Mouse (Mus musculus): ENCODE measurements at regions not wholly inside any gene's neighbourhood (a gene's known extent, or its start where the extent isn't known, plus 50 kb on each side); places are given as distances from the start of the nearest gene placed in this dataset.

DNA sequence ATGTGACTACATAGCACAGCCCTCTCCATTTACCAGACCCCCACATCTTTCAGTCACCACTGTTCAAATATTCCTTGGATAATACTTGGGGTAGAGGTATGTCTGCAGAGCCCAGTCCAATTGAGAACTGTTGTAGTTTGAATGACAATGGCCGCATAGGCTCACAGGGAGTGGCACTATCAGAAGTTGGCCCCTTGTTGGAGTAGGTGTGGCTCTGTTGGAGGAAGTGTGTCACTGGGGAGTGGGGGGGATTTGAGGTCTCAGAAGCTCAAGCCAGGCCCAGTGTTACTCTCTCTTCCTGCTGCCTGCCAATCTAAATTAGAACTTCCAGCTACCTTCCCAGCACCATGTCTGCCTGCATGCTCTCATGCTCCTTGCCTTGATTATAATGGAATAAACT, 664.7 kb downstream of the Vrk1 start:
- no peaks in the 10 kb centered on the region for H3K9me3 ChIP-seq
- H3K4me1 ChIP-seq, result peaks cover 9% of the 10 kb centered on the region
- WGBS, result 96% methylated on average over 1 of the region's 1 CpGs
- H3K36me3 ChIP-seq (replicated peaks), result no peaks in the 10 kb centered on the region
- ATAC-seq (ENCODE audit: low FRiP score), result no peak
- peaks cover 7% of the 10 kb centered on the region; the same call in 1 of the 2 replicates for H3K27me3 ChIP-seq
- H3K9ac ChIP-seq, result no peak overlapping the region
- no peak overlapping the region for H3K27ac ChIP-seq
- H3K4me2 ChIP-seq, result no peak overlapping the region
- H3K4me3 ChIP-seq (replicated peaks), result no peak overlapping the region

DNA sequence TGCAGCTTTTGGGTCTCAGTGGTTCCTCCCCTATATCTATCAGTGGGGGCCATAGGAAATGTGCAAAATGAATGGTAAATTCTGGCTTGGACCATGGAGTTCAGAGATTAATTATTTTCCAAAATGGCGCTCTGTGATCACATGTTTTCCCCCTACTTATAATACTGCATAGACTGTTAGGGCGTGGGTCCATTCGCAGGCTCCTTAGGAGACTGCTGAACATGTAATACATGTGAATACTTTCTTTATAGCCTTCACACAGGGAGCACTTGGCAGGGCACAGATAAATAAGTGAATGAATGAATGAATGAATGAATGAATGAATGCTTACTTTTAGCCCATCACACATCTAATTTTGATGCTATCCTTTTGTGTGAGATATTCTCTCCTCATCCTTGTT, 666.1 kb downstream of the Vrk1 start:
- H3K27ac ChIP-seq, result no peak overlapping the region
- H3K4me2 ChIP-seq, result no peak overlapping the region
- H3K27me3 ChIP-seq, result peaks cover 7% of the 10 kb centered on the region; the same call in 1 of the 2 replicates
- no peaks in the 10 kb centered on the region for H3K9me3 ChIP-seq
- H3K36me3 ChIP-seq (replicated peaks), result no peaks in the 10 kb centered on the region
- 92% methylated on average over 3 of the region's 3 CpGs for WGBS
- no peak overlapping the region for H3K4me3 ChIP-seq (replicated peaks)
- ATAC-seq (ENCODE audit: low FRiP score), result no peak
- H3K4me1 ChIP-seq, result peaks cover 9% of the 10 kb centered on the region
- H3K9ac ChIP-seq, result no peak overlapping the region

GRCm38 (mm10) chr12:106676566-106676965, 666.5 kb downstream of the Vrk1 start:
- Histone ChIP-seq H3K4me2 (no peak overlapping the region), H3K36me3 (replicated peaks) (no peaks in the 10 kb centered on the region), H3K9ac (no peak overlapping the region), H3K27me3 (peaks cover 5% of the 10 kb centered on the region; the same call in 1 of the 2 replicates), H3K4me3 (replicated peaks) (no peak overlapping the region), H3K4me1 (peaks cover 9% of the 10 kb centered on the region), H3K27ac (no peak overlapping the region), H3K9me3 (no peaks in the 10 kb centered on the region)
- WGBS, result 70% methylated on average over 7 of the region's 7 CpGs
- ATAC-seq (ENCODE audit: low FRiP score), result no peak

- no peak for ATAC-seq (ENCODE audit: low FRiP score)
- Histone ChIP-seq H3K9ac (no peak overlapping the region), H3K4me1 (peaks cover 6% of the 10 kb centered on the region; the same call in 1 of the 2 replicates), H3K27me3 (no peaks in the 10 kb centered on the region; the same call in 1 of the 2 replicates), H3K4me2 (no peak overlapping the region), H3K9me3 (no peaks in the 10 kb centered on the region), H3K27ac (no peak overlapping the region), H3K36me3 (replicated peaks) (no peaks in the 10 kb centered on the region), H3K4me3 (replicated peaks) (no peak overlapping the region)
- WGBS, result 87% methylated on average over 5 of the region's 5 CpGs
These were observed 676.0 kb downstream of the Vrk1 start for GRCm38 (mm10) chr12:106685986-106686385.

DNA sequence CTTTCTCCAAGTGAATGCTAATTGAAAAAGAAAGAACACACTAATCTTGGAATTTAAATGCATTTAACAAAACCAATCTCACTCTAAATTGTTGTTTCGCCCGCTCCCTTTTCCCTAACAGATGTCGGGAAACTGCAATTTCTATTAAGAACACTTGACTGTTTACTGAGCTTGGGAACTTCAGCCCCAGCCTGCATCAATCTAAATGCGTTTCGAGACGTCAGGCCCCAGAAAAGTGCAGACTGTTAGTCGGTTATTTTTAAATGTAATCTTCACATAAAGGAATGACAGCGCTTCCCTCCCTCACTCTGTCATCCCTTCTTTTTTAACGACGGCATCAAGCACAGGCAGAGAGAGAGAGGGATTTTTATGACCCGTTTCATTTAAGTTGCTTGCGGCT, 677.7 kb downstream of the Vrk1 start:
- WGBS, result 28% methylated on average over 12 of the region's 12 CpGs

DNA sequence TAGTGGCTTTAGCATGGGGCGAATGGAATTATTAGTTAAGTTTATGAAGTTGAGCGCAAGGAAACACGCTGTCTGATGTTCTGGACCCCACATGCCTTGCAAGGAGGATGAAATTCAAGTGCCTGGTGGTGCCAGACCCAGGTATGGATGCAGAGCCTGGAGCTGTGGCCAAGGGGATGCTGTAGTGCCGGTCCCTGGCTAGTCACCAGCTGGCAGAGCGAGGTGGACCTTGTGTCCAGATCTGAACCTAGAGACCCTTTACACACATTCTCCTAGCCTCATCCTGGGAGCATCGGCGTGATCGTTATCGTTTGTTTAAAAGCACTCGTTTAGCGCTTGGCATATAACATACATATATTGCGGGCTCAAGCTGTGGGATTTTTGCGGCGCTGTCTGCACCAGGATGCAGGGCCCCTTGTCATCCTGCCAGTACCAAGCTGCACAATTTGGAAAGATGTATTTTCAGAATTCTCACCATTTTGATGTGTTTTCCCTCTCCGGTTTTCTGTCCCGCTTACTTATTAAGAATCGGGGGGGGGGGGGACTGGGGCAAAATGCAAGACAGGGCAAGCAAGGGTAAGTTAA, 678.2 kb downstream of the Vrk1 start:
- no peaks in the 10 kb centered on the region for H3K36me3 ChIP-seq (replicated peaks)
- no peaks in the 10 kb centered on the region for H3K9me3 ChIP-seq
- H3K27ac ChIP-seq, result no peak overlapping the region
- 80% methylated on average over 17 of the region's 17 CpGs for whole genome bisulfite sequencing
- no peak for ATAC-seq (ENCODE audit: low FRiP score)
- peaks cover 6% of the 10 kb centered on the region; the same call in 1 of the 2 replicates for H3K4me1 ChIP-seq
- H3K27me3 ChIP-seq, result no peaks in the 10 kb centered on the region; the same call in 1 of the 2 replicates
- H3K4me3 ChIP-seq (replicated peaks), result no peak overlapping the region
- H3K9ac ChIP-seq, result no peak overlapping the region
- H3K4me2 ChIP-seq, result no peak overlapping the region

More for the DNA sequence above, 677.7 kb downstream of the Vrk1 start:
- H3K4me2 ChIP-seq, result no peak overlapping the region
- H3K9ac ChIP-seq, result no peak overlapping the region
- no peaks in the 10 kb centered on the region; the same call in 1 of the 2 replicates for H3K27me3 ChIP-seq
- H3K36me3 ChIP-seq (replicated peaks), result no peaks in the 10 kb centered on the region
- H3K4me3 ChIP-seq (replicated peaks), result no peak overlapping the region
- no peak for ATAC-seq (ENCODE audit: low FRiP score)
- peaks cover 6% of the 10 kb centered on the region; the same call in 1 of the 2 replicates for H3K4me1 ChIP-seq
- no peak overlapping the region for H3K27ac ChIP-seq
- no peaks in the 10 kb centered on the region for H3K9me3 ChIP-seq

DNA sequence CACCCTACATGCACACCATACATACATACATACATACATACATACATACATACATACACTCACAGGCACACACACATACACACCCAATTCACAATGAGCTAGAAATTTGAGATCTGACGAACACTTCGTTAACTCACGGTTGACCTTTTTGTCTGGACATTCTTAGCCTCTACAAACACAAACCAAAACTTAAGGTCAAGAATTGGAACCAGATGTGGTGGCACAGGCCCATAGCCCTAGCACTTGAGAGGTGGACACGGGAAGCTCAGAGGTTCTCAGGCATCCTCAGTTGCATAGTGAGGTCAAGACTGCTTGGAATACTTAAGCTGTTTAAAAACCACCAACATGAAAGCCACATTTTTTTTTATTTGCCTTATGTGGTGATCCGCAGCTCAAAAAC, 692.9 kb downstream of the Vrk1 start:
- Histone ChIP-seq H3K9ac (no peak overlapping the region), H3K4me1 (no peaks in the 10 kb centered on the region), H3K36me3 (replicated peaks) (no peaks in the 10 kb centered on the region), H3K4me2 (no peak overlapping the region), H3K27ac (no peak overlapping the region), H3K4me3 (replicated peaks) (no peak overlapping the region), H3K27me3 (no peaks in the 10 kb centered on the region), H3K9me3 (no peaks in the 10 kb centered on the region)
- WGBS, result 91% methylated on average over 5 of the region's 5 CpGs
- no peak for ATAC-seq (ENCODE audit: low FRiP score)

DNA sequence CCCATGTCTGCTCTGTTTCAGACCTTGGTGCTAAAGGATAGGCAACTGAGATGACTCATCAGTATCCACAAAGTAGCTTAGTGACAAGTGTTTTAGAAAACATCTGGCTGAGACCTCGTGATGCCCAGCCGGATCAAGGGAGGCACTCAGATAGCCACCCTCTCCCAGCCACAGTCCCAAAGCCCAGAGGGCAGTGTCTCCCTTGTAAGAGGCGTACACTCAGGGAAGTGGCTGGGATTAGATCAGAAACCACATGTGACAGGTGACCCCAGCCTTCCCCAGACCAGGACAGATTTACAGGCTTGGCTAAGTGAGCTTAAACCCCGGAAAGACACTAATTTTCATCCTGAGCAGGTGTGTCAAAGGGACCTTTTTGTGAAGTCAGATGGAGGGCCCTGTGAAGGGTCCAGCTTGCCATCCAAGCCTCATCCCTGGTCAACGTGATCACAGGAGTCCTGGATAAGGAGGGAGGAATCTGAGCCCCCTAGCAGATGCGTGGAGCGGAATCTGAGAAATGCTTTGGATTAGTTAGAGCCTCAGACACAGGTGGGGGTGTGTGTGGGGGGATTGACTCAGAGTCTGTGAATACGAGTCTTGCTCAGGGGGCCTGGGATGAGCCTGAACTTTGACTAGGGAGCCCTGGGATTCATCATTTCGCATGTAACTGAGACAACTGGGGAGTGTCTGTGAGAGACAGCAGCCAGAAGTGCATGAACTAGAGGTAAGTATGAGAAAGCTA, 711.4 kb downstream of the Vrk1 start:
- ATAC-seq (ENCODE audit: low FRiP score), result no peak
- Histone ChIP-seq H3K4me3 (replicated peaks) (no peak overlapping the region), H3K9ac (no peak overlapping the region), H3K27ac (no peak overlapping the region), H3K27me3 (no peaks in the 10 kb centered on the region), H3K36me3 (replicated peaks) (no peaks in the 10 kb centered on the region), H3K4me1 (no peaks in the 10 kb centered on the region), H3K4me2 (no peak overlapping the region), H3K9me3 (no peaks in the 10 kb centered on the region)
- 71% methylated on average over 9 of the region's 9 CpGs for WGBS

DNA sequence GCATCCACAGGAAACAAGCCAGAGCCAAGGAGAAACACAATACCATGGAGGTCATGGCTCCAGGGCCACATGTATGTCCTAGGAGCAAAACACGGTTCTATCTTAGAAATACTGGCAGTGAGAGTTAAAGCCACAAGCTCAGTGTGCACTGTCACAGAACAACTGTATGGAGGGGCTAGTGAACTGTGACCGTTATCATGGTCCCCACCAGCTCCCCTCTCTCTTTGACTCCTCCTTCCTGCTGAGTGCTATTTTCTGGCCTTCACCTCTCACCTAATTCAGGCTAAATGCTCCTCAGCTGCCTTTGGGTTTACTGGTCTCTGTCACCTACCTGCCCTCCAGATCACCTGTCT, 712.0 kb downstream of the Vrk1 start:
- no peaks in the 10 kb centered on the region for H3K36me3 ChIP-seq (replicated peaks)
- no peak overlapping the region for H3K9ac ChIP-seq
- ATAC-seq (ENCODE audit: low FRiP score), result no peak
- no peak overlapping the region for H3K4me2 ChIP-seq
- no peaks in the 10 kb centered on the region for H3K27me3 ChIP-seq
- no peaks in the 10 kb centered on the region for H3K9me3 ChIP-seq
- H3K4me1 ChIP-seq, result peaks cover 1% of the 10 kb centered on the region; the same call in 1 of the 2 replicates
- no peak overlapping the region for H3K4me3 ChIP-seq (replicated peaks)
- H3K27ac ChIP-seq, result no peak overlapping the region
- WGBS, result 83% methylated on average over 2 of the region's 2 CpGs

DNA sequence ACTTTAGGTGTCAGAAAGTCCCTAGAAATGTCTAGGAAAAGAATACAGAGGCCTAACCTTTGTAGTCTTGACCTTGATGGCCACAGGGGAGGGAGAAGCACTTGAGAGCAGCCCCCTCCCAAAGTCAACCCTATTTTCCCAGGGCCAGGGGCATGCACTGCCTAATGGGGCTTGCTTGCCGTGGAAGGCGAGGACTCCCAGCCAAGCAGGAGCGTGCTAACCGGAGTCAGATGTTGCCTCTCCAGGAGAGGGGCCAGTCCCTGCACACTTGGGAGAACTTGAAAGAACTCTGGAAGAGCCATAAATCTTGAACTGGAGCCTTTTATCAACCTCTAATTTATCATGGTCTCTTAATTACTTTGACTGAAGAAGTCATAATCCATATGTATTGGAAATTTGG, 712.7 kb downstream of the Vrk1 start:
- no peak overlapping the region for H3K9ac ChIP-seq
- no peak overlapping the region for H3K27ac ChIP-seq

DNA sequence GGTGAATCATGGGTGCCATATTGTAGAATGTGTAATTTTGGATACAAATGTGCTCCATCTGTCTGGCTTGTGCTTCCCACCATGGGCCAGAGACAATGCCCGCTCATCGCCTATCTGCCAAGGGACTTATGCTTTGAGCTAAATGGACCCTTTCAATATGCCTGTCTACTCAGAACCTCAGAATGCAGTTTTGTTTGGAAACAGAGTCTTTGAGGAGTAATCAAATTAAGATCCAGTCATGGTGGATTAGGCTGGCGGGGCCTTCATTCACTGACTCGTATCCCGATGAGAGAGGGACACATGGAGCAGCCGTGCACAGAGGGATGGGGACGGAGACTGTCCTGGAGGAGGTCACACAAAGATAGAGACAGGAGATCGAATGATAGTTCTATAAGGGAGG, 716.9 kb downstream of the Vrk1 start:
- Histone ChIP-seq H3K27ac (no peak overlapping the region), H3K4me3 (replicated peaks) (no peak overlapping the region), H3K36me3 (replicated peaks) (no peaks in the 10 kb centered on the region), H3K4me2 (no peak overlapping the region), H3K4me1 (peaks cover 4% of the 10 kb centered on the region; the same call in 1 of the 2 replicates), H3K9ac (no peak overlapping the region), H3K9me3 (no peaks in the 10 kb centered on the region), H3K27me3 (no peaks in the 10 kb centered on the region)
- no peak for ATAC-seq (ENCODE audit: low FRiP score)
- WGBS, result 69% methylated on average over 8 of the region's 8 CpGs

More for the DNA sequence above, 712.7 kb downstream of the Vrk1 start:
- H3K4me2 ChIP-seq, result no peak overlapping the region
- WGBS, result 90% methylated on average over 4 of the region's 4 CpGs
- H3K27me3 ChIP-seq, result no peaks in the 10 kb centered on the region
- peaks cover 4% of the 10 kb centered on the region; the same call in 1 of the 2 replicates for H3K4me1 ChIP-seq
- no peaks in the 10 kb centered on the region for H3K9me3 ChIP-seq
- ATAC-seq (ENCODE audit: low FRiP score), result no peak
- H3K36me3 ChIP-seq (replicated peaks), result no peaks in the 10 kb centered on the region
- H3K4me3 ChIP-seq (replicated peaks), result no peak overlapping the region

DNA sequence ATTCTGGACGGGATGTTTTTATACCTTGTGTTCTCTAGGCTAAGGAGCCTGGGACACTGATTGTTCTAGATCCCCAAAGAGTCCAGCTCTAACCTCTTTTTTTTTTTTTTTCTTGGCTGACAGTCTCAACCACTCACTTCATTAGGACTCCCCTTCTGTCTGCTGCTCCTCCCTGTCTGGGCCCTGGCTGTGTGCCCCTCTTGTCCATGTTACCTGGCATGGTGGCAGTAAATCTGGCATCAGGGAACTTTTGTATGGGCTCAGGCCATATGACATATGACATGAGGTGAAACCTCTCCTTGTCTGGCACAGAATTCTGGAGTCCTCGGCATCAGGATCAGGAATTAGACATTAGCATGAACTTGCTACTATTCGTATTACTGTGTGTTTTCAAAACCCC, 717.5 kb downstream of the Vrk1 start:
- Histone ChIP-seq H3K4me2 (no peak overlapping the region), H3K27ac (no peak overlapping the region), H3K9me3 (no peaks in the 10 kb centered on the region), H3K4me1 (peaks cover 4% of the 10 kb centered on the region; the same call in 1 of the 2 replicates), H3K27me3 (no peaks in the 10 kb centered on the region), H3K4me3 (replicated peaks) (no peak overlapping the region), H3K9ac (no peak overlapping the region), H3K36me3 (replicated peaks) (no peaks in the 10 kb centered on the region)
- WGBS, result 90% methylated on average over 3 of the region's 3 CpGs
- ATAC-seq (ENCODE audit: low FRiP score), result no peak

DNA sequence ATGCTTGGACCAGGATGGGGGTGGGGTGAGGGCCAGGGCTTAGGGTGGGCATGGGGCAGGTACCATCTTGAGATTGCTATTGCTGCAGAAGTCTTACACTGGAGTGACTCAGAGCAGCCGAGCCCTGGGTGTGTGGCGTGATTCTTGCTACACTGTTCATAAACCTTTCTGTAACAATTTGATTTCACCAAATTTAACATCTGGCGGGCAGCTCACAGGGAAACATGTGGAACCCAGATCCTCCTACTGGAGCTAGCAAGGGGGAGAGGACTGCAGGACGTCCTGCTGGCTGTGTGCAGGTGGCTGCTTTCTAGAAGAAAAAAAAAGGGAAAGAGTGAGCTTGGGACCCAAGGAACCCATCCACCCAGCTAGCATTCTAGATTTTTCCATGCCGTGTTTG, 719.7 kb downstream of the Vrk1 start:
- Histone ChIP-seq H3K9ac (no peak overlapping the region), H3K9me3 (no peaks in the 10 kb centered on the region), H3K4me1 (peaks cover 4% of the 10 kb centered on the region; the same call in 1 of the 2 replicates), H3K27me3 (no peaks in the 10 kb centered on the region), H3K4me3 (replicated peaks) (no peak overlapping the region), H3K4me2 (no peak overlapping the region), H3K27ac (no peak overlapping the region), H3K36me3 (replicated peaks) (no peaks in the 10 kb centered on the region)
- 89% methylated on average over 5 of the region's 5 CpGs for WGBS
- ATAC-seq (ENCODE audit: low FRiP score), result no peak

All from forebrain, embryonic 12.5 days (tissue).